Mouse (Mus musculus) midbrain, embryonic 13.5 days (tissue): ENCODE measurements around the gene Zfp358. TPM values are rescaled to one million over a fixed set of nuclear protein-coding genes. Genes with fewer than 3 reads are reported as not detected.
A peak's percentile ranks its signal among the peaks of the same experiment; 100 is the strongest.

Source experiments
- ATAC-seq: fragments of 200-750 bp; cut with Nextera tagmentation; 2 replicates; pipeline ENCODE4 v1.8.0; 2017; ENCODE audit warnings: mild to moderate bottlenecking, moderate TSS enrichment, moderate library complexity
- H3K27ac ChIP-seq: fragments of 300-500 bp; sonication (generic); 2 replicates; pipeline ENCODE4 v1.5.1; 2015; ENCODE audit warnings: inconsistent platforms, mild to moderate bottlenecking, moderate library complexity
- H3K27me3 ChIP-seq: fragments of 300-500 bp; sonication (generic); 2 replicates; pipeline ENCODE4 v1.6.1; 2015; ENCODE audit warnings: mild to moderate bottlenecking, inconsistent platforms
- H3K36me3 ChIP-seq: fragments of 300-500 bp; sonication (generic); 2 replicates; pipeline ENCODE4 v1.6.1; 2015; ENCODE audit warnings: mild to moderate bottlenecking, inconsistent platforms
- H3K4me1 ChIP-seq: fragments of 300-500 bp; sonication (generic); replicated peaks from 2 replicates; pipeline ENCODE4 v1.6.1; 2015; ENCODE audit warnings: inconsistent platforms
- H3K4me2 ChIP-seq: fragments of 300-500 bp; sonication (generic); replicated peaks from 2 replicates; pipeline ENCODE4 v1.6.1; 2015; ENCODE audit warnings: moderate library complexity, mild to moderate bottlenecking, inconsistent platforms
- H3K4me3 ChIP-seq: fragments of 300-500 bp; sonication (generic); replicated peaks from 2 replicates; pipeline ENCODE4 v1.5.1; 2015; ENCODE audit warnings: mild to moderate bottlenecking, inconsistent platforms
- H3K9ac ChIP-seq: fragments of 300-500 bp; sonication (generic); replicated peaks from 2 replicates; pipeline ENCODE4 v1.6.1; 2015; ENCODE audit warnings: mild to moderate bottlenecking, inconsistent platforms
- H3K9me3 ChIP-seq: fragments of 300-500 bp; sonication (generic); 2 replicates; pipeline ENCODE4 v1.6.1; 2016; ENCODE audit warnings: mild to moderate bottlenecking, inconsistent platforms
- WGBS: fragments of 180-500 bp; shearing (Covaris S2); methylation state at CpG from one replicate; pipeline ENCODE4 v1.1.7; 2015; 5-methylcytosine and 5-hydroxymethylcytosine counted together
- polyA plus RNA-seq: library from polyadenylated mRNA; unstranded; fragments of >200 nt; fragmentation: Nextera tagmentation; extraction: Ambion mirVana; gene quantifications from 2 replicates; pipeline ENCODE4 v1.2.1, GENCODE M21; 2015

Zfp358 gene
- polyA plus RNA-seq, 1 experiment from 2014 or later, result 90.0 TPM

- Histone ChIP-seq H3K36me3 (no peaks in the 10 kb centered on the region), H3K27me3 (no peaks in the 10 kb centered on the region), H3K4me2 (no peak overlapping the region), H3K9me3 (no peaks in the 10 kb centered on the region), H3K4me1 (0 out of 2 replicates have a peak, but pooled peaks cover 7% of the 10 kb centered on the region), H3K4me3 (no peak overlapping the region), H3K27ac (no peak overlapping the region), H3K9ac (no peak overlapping the region)
- no peak for ATAC-seq
- WGBS, result 74% methylated on average over 4 of the region's 4 CpGs
These were observed 12.6 kb upstream of the Zfp358 start for GRCm38 (mm10) chr8:3480221-3480785.

DNA sequence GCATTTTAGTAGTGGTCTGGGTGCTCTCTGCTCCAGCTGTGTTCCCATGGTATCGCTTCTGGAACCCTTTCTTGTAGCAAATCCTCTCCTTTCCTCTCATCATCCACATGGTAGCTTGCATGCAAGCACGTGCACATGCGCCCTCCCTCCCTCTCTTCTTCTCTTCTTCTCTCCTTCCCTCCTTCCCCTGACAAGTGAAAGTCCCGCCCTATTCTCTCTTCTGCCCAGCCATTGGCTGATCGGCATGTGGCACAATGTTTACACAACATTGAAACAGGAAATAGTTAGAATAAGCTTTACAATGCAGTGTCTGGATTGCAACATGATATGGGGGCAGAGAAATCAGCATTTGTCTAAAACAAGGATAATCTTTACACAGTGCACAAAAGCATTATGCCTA, 11.3 kb upstream of the Zfp358 start:
- Histone ChIP-seq H3K27ac (no peak overlapping the region), H3K27me3 (no peaks in the 10 kb centered on the region), H3K4me1 (no peaks in the 10 kb centered on the region), H3K4me3 (no peak overlapping the region), H3K9me3 (no peaks in the 10 kb centered on the region), H3K9ac (no peak overlapping the region), H3K36me3 (no peaks in the 10 kb centered on the region), H3K4me2 (no peak overlapping the region)
- 66% methylated on average over 5 of the region's 5 CpGs for WGBS
- no peak for ATAC-seq

- Histone ChIP-seq H3K27ac (no peak overlapping the region), H3K4me3 (no peak overlapping the region), H3K36me3 (no peaks in the 10 kb centered on the region), H3K9me3 (no peaks in the 10 kb centered on the region), H3K4me2 (no peak overlapping the region), H3K27me3 (no peaks in the 10 kb centered on the region), H3K9ac (no peak overlapping the region), H3K4me1 (no peaks in the 10 kb centered on the region)
- ATAC-seq, result no peak
- 91% methylated on average over 22 of the region's 22 CpGs for whole genome bisulfite sequencing
These were observed 10.6 kb upstream of the Zfp358 start for GRCm38 (mm10) chr8:3482240-3482740.

DNA sequence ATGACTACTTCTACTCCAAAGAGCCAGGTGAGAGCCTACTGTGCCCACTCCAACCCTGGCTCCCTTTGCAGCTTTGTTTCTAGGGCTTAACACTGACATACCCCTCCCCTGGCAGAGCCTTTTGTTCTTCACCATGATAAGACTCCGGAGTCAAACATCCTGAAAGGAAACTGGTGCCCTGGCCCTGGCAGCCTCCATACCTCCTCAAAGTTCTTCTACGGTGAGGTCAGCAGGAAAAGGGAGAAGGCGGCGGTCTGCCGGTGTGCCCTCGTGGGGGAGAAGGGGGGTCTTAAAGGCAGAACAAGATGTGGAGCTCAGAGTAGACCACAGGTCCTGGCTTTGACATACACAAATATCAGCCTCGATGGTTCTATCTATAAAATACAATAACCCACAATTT, 9.4 kb upstream of the Zfp358 start:
- Histone ChIP-seq H3K9ac (no peak overlapping the region), H3K4me3 (no peak overlapping the region), H3K4me1 (no peaks in the 10 kb centered on the region), H3K27me3 (no peaks in the 10 kb centered on the region), H3K27ac (no peak overlapping the region), H3K36me3 (no peaks in the 10 kb centered on the region), H3K4me2 (no peak overlapping the region), H3K9me3 (no peaks in the 10 kb centered on the region)
- WGBS, result 83% methylated on average over 7 of the region's 7 CpGs
- no peak for ATAC-seq

DNA sequence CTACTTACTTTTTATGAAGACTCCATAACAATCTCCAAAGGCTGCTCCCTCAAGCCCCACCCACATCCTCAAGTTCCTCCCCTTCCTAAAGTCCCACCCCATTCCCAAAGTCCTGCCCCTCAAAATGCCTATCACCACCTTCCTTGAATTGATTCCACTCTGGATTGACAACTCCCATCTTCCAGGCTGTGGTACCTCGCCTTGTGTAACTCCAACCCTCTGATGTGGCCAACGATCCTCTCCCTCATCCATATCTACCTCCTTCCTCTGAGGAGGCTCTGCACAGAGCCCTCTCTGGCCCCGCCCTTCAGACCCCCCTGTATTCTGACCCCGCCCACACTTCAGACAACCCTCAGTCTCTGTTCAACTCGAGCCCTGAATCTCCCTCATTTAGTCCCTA, 7.7 kb upstream of the Zfp358 start:
- WGBS, result 28% methylated on average over 5 of the region's 5 CpGs

DNA sequence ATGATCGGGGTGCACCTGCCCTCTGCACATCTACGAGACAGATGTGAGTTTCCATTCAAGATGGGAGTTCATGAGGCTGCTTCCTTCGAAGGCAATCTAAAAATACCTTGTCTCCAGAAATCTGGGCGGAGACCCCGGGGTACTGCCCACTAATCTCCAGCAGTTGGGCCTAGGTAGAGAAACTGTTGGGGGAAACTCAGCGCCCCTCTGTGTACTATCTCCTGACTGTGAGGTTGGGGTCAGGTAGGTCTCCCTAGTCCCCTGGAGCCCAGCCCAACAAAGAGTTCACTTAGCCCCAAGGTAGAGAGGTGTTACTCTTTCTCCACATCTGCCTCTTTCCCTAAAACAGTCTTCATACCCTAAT, 889 bp downstream of the Zfp358 start:
- Histone ChIP-seq H3K4me2 (peak overlapping the region; percentile 79), H3K4me1 (peaks cover 34% of the 10 kb centered on the region), H3K4me3 (peak overlapping the region; percentile 91), H3K36me3 (peaks cover 35% of the 10 kb centered on the region), H3K27ac (peak overlapping the region; percentile 89), H3K27me3 (no peaks in the 10 kb centered on the region), H3K9me3 (peaks cover 8% of the 10 kb centered on the region), H3K9ac (peak overlapping the region; percentile 100)
- 0 out of 2 replicates have a peak, but pooled peaks have one; percentile 1 for ATAC-seq
- 38% methylated on average over 6 of the region's 6 CpGs for WGBS

More for the DNA sequence above, 7.7 kb upstream of the Zfp358 start:
- Histone ChIP-seq H3K27me3 (no peaks in the 10 kb centered on the region), H3K4me2 (no peak overlapping the region), H3K9ac (no peak overlapping the region), H3K36me3 (no peaks in the 10 kb centered on the region), H3K4me3 (no peak overlapping the region), H3K27ac (no peak overlapping the region), H3K4me1 (no peaks in the 10 kb centered on the region), H3K9me3 (no peaks in the 10 kb centered on the region)
- peak; percentile 34; the same call in 1 of the 2 replicates for ATAC-seq

- WGBS, result 97% methylated on average over 44 of the region's 44 CpGs
- no peak for ATAC-seq
- Histone ChIP-seq H3K4me1 (peaks cover 43% of the 10 kb centered on the region), H3K4me3 (no peak overlapping the region), H3K27me3 (no peaks in the 10 kb centered on the region), H3K9ac (no peak overlapping the region), H3K36me3 (peaks cover 35% of the 10 kb centered on the region), H3K4me2 (no peak overlapping the region), H3K27ac (no peak overlapping the region), H3K9me3 (peaks cover 8% of the 10 kb centered on the region)
These were observed 2.9 kb downstream of the Zfp358 start for GRCm38 (mm10) chr8:3495578-3496427.

GRCm38 (mm10) chr8:3496428-3496748, 3.5 kb downstream of the Zfp358 start:
- Histone ChIP-seq H3K4me2 (no peak overlapping the region), H3K9ac (no peak overlapping the region; the same call in 1 of the 2 replicates), H3K27me3 (no peaks in the 10 kb centered on the region), H3K27ac (no peak overlapping the region), H3K4me3 (0 out of 2 replicates have a peak overlapping the region, but pooled peaks have one; percentile 7), H3K36me3 (peaks cover 35% of the 10 kb centered on the region), H3K4me1 (peaks cover 49% of the 10 kb centered on the region), H3K9me3 (peaks cover 8% of the 10 kb centered on the region)
- ATAC-seq, result no peak
- WGBS, result 95% methylated on average over 15 of the region's 15 CpGs

DNA sequence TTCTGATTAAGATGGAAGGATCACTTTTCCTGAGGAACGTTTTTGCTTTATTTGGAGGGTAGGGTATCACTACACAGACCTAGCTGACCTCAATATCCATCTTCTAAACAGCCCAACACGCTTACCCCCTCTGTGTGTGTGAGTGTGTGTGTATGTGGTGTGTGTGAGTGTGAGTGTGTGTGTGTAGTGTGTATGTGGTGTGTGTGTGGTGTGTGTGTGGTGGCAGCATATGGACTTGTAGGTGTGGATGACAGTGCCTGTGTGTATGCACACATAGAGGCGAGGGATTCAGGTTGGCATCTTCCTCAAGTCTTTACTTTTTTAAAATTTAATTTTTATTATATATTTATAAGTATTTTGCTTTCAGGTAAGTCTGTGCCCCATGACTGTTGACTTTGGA, 5.6 kb downstream of the Zfp358 start:
- H3K36me3 ChIP-seq, result peaks cover 35% of the 10 kb centered on the region
- 95% methylated on average over 3 of the region's 3 CpGs for WGBS
- H3K9ac ChIP-seq, result no peak overlapping the region
- no peak overlapping the region for H3K4me2 ChIP-seq
- H3K27ac ChIP-seq, result 0 out of 2 replicates have a peak overlapping the region, but pooled peaks have one; percentile 30
- ATAC-seq, result no peak
- peaks cover 8% of the 10 kb centered on the region for H3K9me3 ChIP-seq
- peaks cover 59% of the 10 kb centered on the region for H3K4me1 ChIP-seq
- H3K4me3 ChIP-seq, result no peak overlapping the region
- no peaks in the 10 kb centered on the region for H3K27me3 ChIP-seq

DNA sequence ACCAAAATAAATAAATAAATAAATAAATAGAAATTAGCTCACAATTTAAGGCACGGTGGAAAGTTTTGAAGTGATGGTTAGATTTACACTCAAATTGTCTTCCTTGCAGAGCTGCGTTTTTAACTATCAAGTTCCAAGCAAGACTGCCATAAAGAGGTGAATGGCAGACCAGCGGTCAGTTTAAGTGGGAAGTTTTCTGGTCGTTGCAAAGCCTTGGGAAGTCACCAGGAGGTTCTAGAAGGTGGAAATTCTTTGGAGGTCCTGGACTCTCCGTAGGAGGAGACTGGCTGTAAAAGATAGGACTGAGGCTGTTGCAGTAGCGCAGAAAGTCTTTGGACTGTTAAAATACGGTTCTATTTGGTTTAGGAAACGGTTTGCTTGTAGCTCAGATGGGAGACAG, 6.8 kb downstream of the Zfp358 start:
- H3K4me1 ChIP-seq, result peaks cover 49% of the 10 kb centered on the region
- peak overlapping the region; percentile 63 for H3K4me2 ChIP-seq
- peaks cover 30% of the 10 kb centered on the region for H3K36me3 ChIP-seq
- H3K9ac ChIP-seq, result peak overlapping the region; percentile 77
- peaks cover 8% of the 10 kb centered on the region for H3K9me3 ChIP-seq
- peak; percentile 14; the same call in 1 of the 2 replicates for ATAC-seq
- peak overlapping the region; percentile 88 for H3K27ac ChIP-seq
- peak overlapping the region; percentile 77 for H3K4me3 ChIP-seq
- 10% methylated on average over 8 of the region's 8 CpGs for WGBS
- H3K27me3 ChIP-seq, result no peaks in the 10 kb centered on the region

DNA sequence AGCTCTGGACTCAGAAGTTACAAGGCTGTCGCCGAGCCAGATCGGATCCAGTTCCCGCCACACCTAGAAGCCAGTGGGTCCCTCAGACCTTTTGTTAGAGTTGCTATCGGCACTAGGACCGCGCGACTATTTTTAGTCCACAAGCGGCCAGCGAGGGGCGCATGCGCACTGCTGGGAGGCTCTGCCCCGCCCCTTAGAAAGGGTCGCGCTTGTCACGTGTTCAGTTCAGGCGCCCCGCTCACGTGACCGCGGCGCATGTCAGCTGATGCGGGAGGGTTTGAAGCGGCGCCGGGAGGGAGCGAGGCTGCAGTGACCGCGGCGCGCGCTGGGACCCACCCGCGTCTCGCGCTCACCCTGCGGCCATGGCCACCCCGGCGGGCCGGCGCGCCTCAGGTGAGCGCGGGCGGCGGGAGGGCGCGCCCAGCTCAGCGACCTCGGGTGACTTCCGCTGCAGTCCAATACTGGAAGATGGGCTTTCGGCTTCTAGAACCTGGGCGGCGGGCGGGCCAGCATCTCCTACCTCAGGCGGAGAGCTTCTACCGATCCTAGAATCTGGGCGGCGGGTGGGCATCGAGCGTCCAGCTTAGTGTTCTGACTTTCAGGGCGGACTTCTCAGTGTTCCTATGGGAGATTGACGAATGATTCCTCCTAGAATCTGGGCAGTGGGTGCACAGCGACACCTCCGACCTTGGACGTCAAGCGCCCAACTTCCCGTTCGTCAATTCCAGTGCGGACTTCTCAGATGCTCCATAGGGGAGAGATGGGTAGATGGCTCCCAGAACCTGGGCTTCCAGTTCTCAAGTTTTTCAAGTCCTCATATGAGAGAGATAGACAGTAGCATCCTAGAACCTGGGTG, 7.5 kb downstream of the Zfp358 start, which contains the start of gene Mcoln1:
TSS of gene Mcoln1 (plus strand) at position 223 of the 856 bp plus-strand sequence.
- Histone ChIP-seq H3K4me3 (peak within 1 kb of the TSS; percentile 77), H3K36me3 (peaks cover 23% of the 10 kb centered on the region), H3K27me3 (no peaks in the 10 kb centered on the region), H3K4me1 (peaks cover 44% of the 10 kb centered on the region), H3K9ac (peak within 1 kb of the TSS; percentile 90), H3K9me3 (peaks cover 5% of the 10 kb centered on the region), H3K4me2 (peak within 1 kb of the TSS; percentile 76), H3K27ac (peak within 1 kb of the TSS; percentile 88)
- ATAC-seq, result peak; percentile 91
- under 1% methylated on average over 69 of the region's 70 CpGs for WGBS
